Mouse (Mus musculus) small intestine, adult 2 months (tissue): ENCODE data around the gene Cngb1. TPM values are rescaled to one million over a fixed set of nuclear protein-coding genes. Genes with fewer than 3 reads are reported as not detected.

ENCODE experiments used
- H3K27ac ChIP-seq: fragments of 200-500 bp; 2 replicates; pipeline ENCODE4 v1.5.1; 2012; ENCODE audit warnings: low read depth, low read length, control low read depth, inconsistent platforms; ENCODE audit not compliant: insufficient read depth
- H3K27me3 ChIP-seq: fragments of 200-500 bp; 2 replicates; pipeline ENCODE4 v1.6.1; 2012; ENCODE audit warnings: mild to moderate bottlenecking, moderate library complexity, low read length, inconsistent platforms; ENCODE audit not compliant: control insufficient read depth, insufficient read depth
- H3K36me3 ChIP-seq: fragments of 200-500 bp; 2 replicates; pipeline ENCODE4 v1.6.1; 2012; ENCODE audit warnings: mild to moderate bottlenecking, low read length, control low read depth, inconsistent platforms; ENCODE audit not compliant: control insufficient read depth, insufficient read depth
- H3K4me1 ChIP-seq: fragments of 200-500 bp; 2 replicates; pipeline ENCODE4 v1.6.1; 2012; ENCODE audit warnings: low read length, inconsistent platforms, mixed read lengths; ENCODE audit not compliant: control insufficient read depth, insufficient read depth, insufficient read length
- H3K4me3 ChIP-seq: fragments of 200-500 bp; 2 replicates; pipeline ENCODE4 v1.5.1; 2012; ENCODE audit warnings: low read depth, mild to moderate bottlenecking, control low read depth, inconsistent platforms, low read length, moderate library complexity
- CTCF ChIP-seq: fragments of 200-500 bp; IDR thresholded peaks from 2 replicates; pipeline ENCODE4 v1.5.1; 2012; ENCODE audit warnings: low read depth, mild to moderate bottlenecking, control low read depth, inconsistent platforms, low read length, moderate library complexity, mixed read lengths; ENCODE audit not compliant: insufficient replicate concordance, insufficient read length; ENCODE audit errors: extremely low read depth
- POLR2A ChIP-seq: fragments of 200-500 bp; IDR thresholded peaks from 2 replicates; pipeline ENCODE4 v1.6.1; 2012; ENCODE audit warnings: low read depth, mild to moderate bottlenecking, control low read depth, inconsistent platforms, low read length, moderate library complexity
- WGBS: fragments of 180-500 bp; shearing (Covaris S2); methylation state at CpG from one replicate; pipeline ENCODE4 v1.1.7; 2018; 5-methylcytosine and 5-hydroxymethylcytosine counted together
- polyA plus RNA-seq: library from polyadenylated mRNA; depleted of rRNA; stranded (reverse); fragments of >200 nt; gene quantifications from 2 replicates; pipeline ENCODE4 v1.2.3, GENCODE M21; 2012

Gene Cngb1
- polyA plus RNA-seq, 1 experiment, result 0.15 TPM

- Histone ChIP-seq H3K36me3 (no peaks in the 10 kb centered on the region), H3K4me3 (no peak overlapping the region), H3K27ac (no peak overlapping the region), H3K27me3 (no peaks in the 10 kb centered on the region), H3K4me1 (no peaks in the 10 kb centered on the region)
- WGBS, result 63% methylated on average over 7 of the region's 7 CpGs
- TF ChIP-seq POLR2A (no peak), CTCF (no peak)
Observed at GRCm38 (mm10) chr8:95226251-95227150, 79.9 kb downstream of the Cngb1 start.

DNA sequence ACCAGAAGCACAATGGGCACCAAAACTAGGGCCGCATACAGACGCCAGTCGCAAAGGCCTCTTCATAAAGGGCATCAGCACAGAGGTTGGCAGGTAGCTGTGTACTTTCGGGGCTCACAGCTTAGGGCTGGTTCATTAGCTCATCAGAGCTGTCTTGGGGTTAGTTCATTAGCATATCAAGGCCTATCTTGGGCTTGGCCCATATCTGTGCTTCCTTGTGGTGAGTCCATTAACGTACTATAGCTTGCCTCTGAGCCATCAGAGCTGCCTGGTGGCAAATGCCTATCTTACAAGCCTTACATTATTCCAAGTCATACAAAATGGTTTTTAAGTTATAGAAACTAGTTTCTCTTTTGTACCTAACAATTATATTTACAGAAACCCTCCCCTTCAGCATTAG, 82.4 kb downstream of the Cngb1 start:
- Histone ChIP-seq H3K4me1 (no peaks in the 10 kb centered on the region), H3K4me3 (no peak overlapping the region), H3K27me3 (no peaks in the 10 kb centered on the region), H3K36me3 (no peaks in the 10 kb centered on the region), H3K27ac (no peak overlapping the region)
- WGBS, result 78% methylated on average over 5 of the region's 5 CpGs
- TF ChIP-seq CTCF (no peak), POLR2A (no peak)

- Histone ChIP-seq H3K36me3 (no peaks in the 10 kb centered on the region), H3K27me3 (no peaks in the 10 kb centered on the region), H3K27ac (no peak overlapping the region), H3K4me3 (no peak overlapping the region), H3K4me1 (no peaks in the 10 kb centered on the region)
- TF ChIP-seq POLR2A (no peak), CTCF (no peak)
- 15% methylated on average over 2 of the region's 2 CpGs for WGBS
Observed at GRCm38 (mm10) chr8:95221045-95221444, 85.3 kb downstream of the Cngb1 start.

GRCm38 (mm10) chr8:95220571-95220998, 85.8 kb downstream of the Cngb1 start:
- no peak for TF ChIP-seq POLR2A
- TF ChIP-seq CTCF, result no peak
- Histone ChIP-seq H3K27me3 (no peaks in the 10 kb centered on the region), H3K27ac (no peak overlapping the region), H3K4me1 (no peaks in the 10 kb centered on the region), H3K36me3 (no peaks in the 10 kb centered on the region), H3K4me3 (no peak overlapping the region)
- WGBS, result 46% methylated on average over 7 of the region's 7 CpGs

DNA sequence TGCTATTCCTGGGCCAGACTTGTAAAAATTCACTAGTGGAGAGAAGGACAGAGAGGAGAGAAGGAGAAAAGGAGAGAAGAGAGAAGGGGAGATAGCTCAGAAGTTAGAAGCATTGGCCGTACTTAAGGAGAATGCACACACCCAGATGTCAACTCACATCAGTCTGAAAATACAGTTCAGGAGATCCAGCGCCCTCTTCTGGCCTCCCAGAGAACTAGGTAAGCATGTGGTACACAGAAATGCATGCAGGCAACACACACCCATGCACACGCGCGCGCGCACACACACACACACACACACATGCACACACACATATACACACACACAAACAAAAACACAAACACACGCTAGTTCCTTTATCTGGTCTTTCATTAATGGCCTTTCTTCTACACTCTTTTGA, 86.8 kb downstream of the Cngb1 start:
- Histone ChIP-seq H3K27me3 (no peaks in the 10 kb centered on the region), H3K27ac (no peak overlapping the region), H3K4me1 (no peaks in the 10 kb centered on the region), H3K4me3 (no peak overlapping the region), H3K36me3 (no peaks in the 10 kb centered on the region)
- no peak for TF ChIP-seq POLR2A
- no peak for TF ChIP-seq CTCF
- WGBS, result 88% methylated on average over 8 of the region's 8 CpGs

- TF ChIP-seq POLR2A (no peak), CTCF (no peak)
- WGBS, result 69% methylated on average over 11 of the region's 11 CpGs
- no peaks in the 10 kb centered on the region for H3K36me3 ChIP-seq
Observed at GRCm38 (mm10) chr8:95215709-95216360, 90.5 kb downstream of the Cngb1 start.

DNA sequence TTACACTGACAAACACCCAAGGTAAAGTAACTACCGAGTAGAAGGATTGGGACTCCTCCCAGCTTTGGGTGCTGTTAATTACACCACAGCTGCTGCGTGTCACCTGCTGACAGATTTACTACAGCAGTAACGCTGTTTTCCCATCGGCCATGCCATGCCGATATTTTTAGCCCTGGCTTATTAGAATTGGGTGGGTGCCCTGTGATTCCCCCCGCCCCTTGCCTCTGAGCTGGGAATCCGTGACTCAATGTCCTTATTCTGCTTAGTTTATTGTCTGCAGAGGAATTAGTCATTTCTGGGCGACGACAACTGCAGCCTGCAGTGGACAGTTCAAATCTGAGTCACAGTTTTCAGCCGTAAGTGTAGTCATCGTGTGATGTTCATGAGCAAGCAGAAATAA, 96.5 kb downstream of the Cngb1 start:
- Histone ChIP-seq H3K27me3 (no peaks in the 10 kb centered on the region), H3K4me1 (no peaks in the 10 kb centered on the region), H3K27ac (no peak overlapping the region), H3K4me3 (no peak overlapping the region), H3K36me3 (no peaks in the 10 kb centered on the region)
- 11% methylated on average over 11 of the region's 11 CpGs for WGBS
- TF ChIP-seq CTCF (no peak), POLR2A (no peak)

More at GRCm38 (mm10) chr8:95215709-95216360, 90.5 kb downstream of the Cngb1 start:
- H3K27ac ChIP-seq, result no peak overlapping the region
- H3K27me3 ChIP-seq, result no peaks in the 10 kb centered on the region
- no peak overlapping the region for H3K4me3 ChIP-seq
- no peaks in the 10 kb centered on the region for H3K4me1 ChIP-seq
